Mouse (Mus musculus) midbrain, embryonic 10.5 days (tissue): Measurements from ENCODE around the gene Olfr463. TPM values are rescaled to one million over a fixed set of nuclear protein-coding genes. Genes with fewer than 3 reads are reported as not detected.
"Not testable (repeated sequence)": the region's sequence is repeated elsewhere in the genome, so short reads cannot be mapped to it uniquely, and the experiment has no call there.

ENCODE experiments used
- DNase-seq: peaks from one replicate; pipeline ENCODE4 v3.0.0-alpha.2; 2017; ENCODE audit warnings: low spot score
- H3K27ac ChIP-seq: fragments of 300-500 bp; sonication (generic); replicated peaks from 2 replicates; pipeline ENCODE4 v1.5.1; 2016; ENCODE audit warnings: mild to moderate bottlenecking
- H3K27me3 ChIP-seq: fragments of 300-500 bp; sonication (generic); 2 replicates; pipeline ENCODE4 v1.6.1; 2016; ENCODE audit warnings: low read depth, mild to moderate bottlenecking; ENCODE audit not compliant: poor library complexity, severe bottlenecking
- H3K36me3 ChIP-seq: fragments of 300-500 bp; sonication (generic); 2 replicates; pipeline ENCODE4 v1.6.1; 2016; ENCODE audit warnings: mild to moderate bottlenecking, moderate library complexity
- H3K4me1 ChIP-seq: fragments of 300-500 bp; sonication (generic); 2 replicates; pipeline ENCODE4 v1.6.1; 2016
- H3K4me3 ChIP-seq: fragments of 300-500 bp; sonication (generic); 2 replicates; pipeline ENCODE4 v1.5.1; 2016; ENCODE audit warnings: mild to moderate bottlenecking, moderate library complexity
- H3K9me3 ChIP-seq: fragments of 300-500 bp; sonication (generic); replicated peaks from 2 replicates; pipeline ENCODE4 v1.6.1; 2016; ENCODE audit warnings: mild to moderate bottlenecking
- WGBS: fragments of 180-500 bp; shearing (Covaris S2); methylation state at CpG from one replicate; pipeline ENCODE4 v1.1.7; 2016; 5-methylcytosine and 5-hydroxymethylcytosine counted together
- polyA plus RNA-seq: library from polyadenylated mRNA; unstranded; fragments of >200 nt; fragmentation: Nextera tagmentation; extraction: Ambion mirVana; gene quantifications from 2 replicates; pipeline ENCODE4 v1.2.1, GENCODE M21; 2016

The Olfr463 gene
- polyA plus RNA-seq, 1 experiment from 2014 or later = not detected

GRCm38 (mm10) chr11:87871766-87872165 lies 25.4 kb downstream of the Olfr463 start:
- WGBS = 67% methylated on average over 8 of the region's 8 CpGs

GRCm38 (mm10) chr11:87870096-87870495 lies 27.1 kb downstream of the Olfr463 start:
- Histone ChIP-seq H3K4me3 (no peak overlapping the region), H3K36me3 (no peaks in the 10 kb centered on the region), H3K4me1 (no peaks in the 10 kb centered on the region), H3K27me3 (no peaks in the 10 kb centered on the region), H3K27ac (no peak overlapping the region), H3K9me3 (no peaks in the 10 kb centered on the region)
- no peak for DNase-seq
- WGBS = 84% methylated on average over 2 of the region's 2 CpGs

More at GRCm38 (mm10) chr11:87871766-87872165, 25.4 kb downstream of the Olfr463 start:
- no peaks in the 10 kb centered on the region for H3K4me1 ChIP-seq
- H3K27me3 ChIP-seq = no peaks in the 10 kb centered on the region
- DNase-seq = no peak
- H3K36me3 ChIP-seq = no peaks in the 10 kb centered on the region
- no peak overlapping the region for H3K27ac ChIP-seq
- H3K9me3 ChIP-seq = no peaks in the 10 kb centered on the region
- H3K4me3 ChIP-seq = no peak overlapping the region

GRCm38 (mm10) chr11:87866891-87867290 lies 30.3 kb downstream of the Olfr463 start:
- WGBS = 96% methylated on average over 1 of the region's 2 CpGs

GRCm38 (mm10) chr11:87862805-87863204 lies 34.4 kb downstream of the Olfr463 start:
- no peaks in the 10 kb centered on the region for H3K9me3 ChIP-seq
- H3K4me3 ChIP-seq = no peak overlapping the region
- H3K27me3 ChIP-seq = no peaks in the 10 kb centered on the region
- DNase-seq = no peak
- WGBS = 88% methylated on average over 13 of the region's 13 CpGs
- H3K36me3 ChIP-seq = peaks cover 66% of the 10 kb centered on the region
- no peak overlapping the region for H3K27ac ChIP-seq
- H3K4me1 ChIP-seq = 0 out of 2 replicates have a peak, but pooled peaks cover 6% of the 10 kb centered on the region

More at GRCm38 (mm10) chr11:87866891-87867290, 30.3 kb downstream of the Olfr463 start:
- not testable (repeated sequence) for H3K27me3 ChIP-seq, H3K27ac ChIP-seq, H3K4me3 ChIP-seq, H3K9me3 ChIP-seq, H3K4me1 ChIP-seq, DNase-seq
- peaks cover 29% of the 10 kb centered on the region for H3K36me3 ChIP-seq

GRCm38 (mm10) chr11:87860426-87860825 lies 36.8 kb downstream of the Olfr463 start:
- H3K4me3 ChIP-seq = no peak overlapping the region
- no peak for DNase-seq
- no peak overlapping the region for H3K27ac ChIP-seq
- H3K27me3 ChIP-seq = no peaks in the 10 kb centered on the region
- no peaks in the 10 kb centered on the region for H3K9me3 ChIP-seq
- 0 out of 2 replicates have a peak, but pooled peaks cover 6% of the 10 kb centered on the region for H3K4me1 ChIP-seq
- 81% methylated on average over 9 of the region's 9 CpGs for WGBS
- peaks cover 89% of the 10 kb centered on the region for H3K36me3 ChIP-seq

- Histone ChIP-seq H3K4me1 (0 out of 2 replicates have a peak, but pooled peaks cover 6% of the 10 kb centered on the region), H3K36me3 (peaks cover 84% of the 10 kb centered on the region), H3K27ac (no peak overlapping the region), H3K9me3 (no peaks in the 10 kb centered on the region), H3K27me3 (no peaks in the 10 kb centered on the region), H3K4me3 (no peak overlapping the region)
- 93% methylated on average over 11 of the region's 11 CpGs for WGBS
- no peak for DNase-seq
These were observed 37.9 kb downstream of the Olfr463 start for GRCm38 (mm10) chr11:87859273-87859672.

- Histone ChIP-seq H3K27me3 (no peaks in the 10 kb centered on the region), H3K27ac (no peak overlapping the region)
- 93% methylated on average over 7 of the region's 7 CpGs for WGBS
These were observed 42.6 kb downstream of the Olfr463 start for GRCm38 (mm10) chr11:87854550-87854949.

GRCm38 (mm10) chr11:87853597-87853954 lies 43.6 kb downstream of the Olfr463 start:
- H3K27ac ChIP-seq = peak overlapping the region; percentile 89
- H3K36me3 ChIP-seq = peaks cover 31% of the 10 kb centered on the region
- H3K27me3 ChIP-seq = no peaks in the 10 kb centered on the region
- H3K4me1 ChIP-seq = peaks cover 15% of the 10 kb centered on the region
- 39% methylated on average over 8 of the region's 8 CpGs for WGBS
- no peaks in the 10 kb centered on the region for H3K9me3 ChIP-seq
- no peak for DNase-seq
- H3K4me3 ChIP-seq = peak overlapping the region; percentile 76

More at GRCm38 (mm10) chr11:87854550-87854949, 42.6 kb downstream of the Olfr463 start:
- Histone ChIP-seq H3K4me1 (peaks cover 15% of the 10 kb centered on the region), H3K4me3 (no peak overlapping the region), H3K9me3 (no peaks in the 10 kb centered on the region), H3K36me3 (peaks cover 37% of the 10 kb centered on the region)
- no peak for DNase-seq

GRCm38 (mm10) chr11:87852690-87853596 lies 44.2 kb downstream of the Olfr463 start, which contains the start of gene Mks1:
Gene Mks1 (plus strand): TSS chr11:87853215.
- Histone ChIP-seq H3K4me1 (peaks cover 15% of the 10 kb centered on the region), H3K27me3 (no peaks in the 10 kb centered on the region), H3K36me3 (peaks cover 24% of the 10 kb centered on the region), H3K9me3 (no peaks in the 10 kb centered on the region), H3K27ac (peak within 1 kb of the TSS; percentile 89), H3K4me3 (peak within 1 kb of the TSS; percentile 76)
- DNase-seq = peak; percentile 96
- 4% methylated on average over 40 of the region's 40 CpGs for WGBS

GRCm38 (mm10) chr11:87847884-87848283 lies 49.3 kb downstream of the Olfr463 start:
- no peak for DNase-seq
- 79% methylated on average over 6 of the region's 6 CpGs for WGBS
- no peak overlapping the region for H3K27ac ChIP-seq

GRCm38 (mm10) chr11:87846968-87847600 lies 50.1 kb downstream of the Olfr463 start:
- 85% methylated on average over 12 of the region's 12 CpGs for WGBS
- no peak overlapping the region for H3K4me3 ChIP-seq
- no peaks in the 10 kb centered on the region for H3K4me1 ChIP-seq

More at GRCm38 (mm10) chr11:87847884-87848283, 49.3 kb downstream of the Olfr463 start:
- Histone ChIP-seq H3K9me3 (no peaks in the 10 kb centered on the region), H3K4me1 (peaks cover 5% of the 10 kb centered on the region; the same call in 1 of the 2 replicates), H3K36me3 (no peaks in the 10 kb centered on the region), H3K27me3 (no peaks in the 10 kb centered on the region), H3K4me3 (no peak overlapping the region)

More at GRCm38 (mm10) chr11:87846968-87847600, 50.1 kb downstream of the Olfr463 start:
- H3K9me3 ChIP-seq = no peaks in the 10 kb centered on the region
- H3K36me3 ChIP-seq = no peaks in the 10 kb centered on the region
- DNase-seq = no peak
- no peaks in the 10 kb centered on the region for H3K27me3 ChIP-seq
- H3K27ac ChIP-seq = no peak overlapping the region
